Mouse (Mus musculus) naive thymus-derived CD4-positive, alpha-beta T cell, adult 2 months (primary cell): ENCODE results near the gene Osbp.
"Not testable (repeated sequence)": the region's sequence is repeated elsewhere in the genome, so short reads cannot be mapped to it uniquely, and the experiment has no call there.

Experiments
- DNase-seq: peaks from one replicate; pipeline ENCODE4 v3.0.0-alpha.2; 2011; ENCODE audit warnings: low read depth

The Osbp gene

DNA sequence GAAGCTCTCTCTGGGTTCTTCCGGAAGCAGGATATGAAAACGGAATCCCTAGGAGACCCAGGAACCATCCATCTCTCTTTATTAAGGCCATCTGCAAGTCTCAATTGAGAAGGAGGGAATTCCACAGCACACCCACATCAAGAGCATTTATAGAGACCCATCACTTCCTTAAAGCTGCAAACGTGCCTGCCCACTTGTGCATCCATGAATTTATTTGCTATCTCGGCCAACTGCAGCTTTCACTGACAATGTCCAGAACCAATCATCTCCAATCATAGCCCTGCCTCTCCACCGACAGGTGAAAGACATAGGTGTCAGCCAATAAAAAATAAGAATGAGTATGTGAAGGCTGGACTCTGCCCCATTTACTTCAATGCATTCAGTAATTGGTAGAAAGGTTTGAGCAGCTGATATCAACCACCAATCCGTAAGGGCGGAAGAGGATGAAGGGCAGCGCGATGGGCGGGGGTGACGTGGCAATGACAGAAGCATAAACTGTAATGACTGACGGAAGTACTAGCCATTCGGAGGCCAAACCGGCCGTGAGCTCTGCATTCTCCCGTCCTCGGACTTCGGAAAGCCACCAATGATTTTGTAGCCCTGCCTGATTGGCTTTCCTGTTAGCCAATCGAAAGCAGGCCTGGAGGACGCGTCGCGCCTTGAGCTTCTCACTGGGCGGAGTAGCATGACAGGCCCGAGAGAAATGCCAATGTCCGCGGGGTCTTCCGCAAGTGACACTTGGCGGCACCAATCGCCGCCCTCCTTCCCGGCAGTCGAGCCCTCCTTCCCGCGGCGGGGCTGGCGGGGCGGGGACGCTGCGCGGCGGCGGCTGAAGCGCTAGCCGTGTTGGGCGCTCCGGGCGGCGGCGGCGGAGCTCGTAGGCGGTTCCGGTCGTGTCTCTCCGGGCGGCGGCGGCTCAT lies at the start of gene Osbp:
Gene Osbp (plus strand): TSS at position 919 of the 920 bp plus-strand sequence.
- DNase-seq, result peak; percentile 99

- DNase-seq, result no peak
These were observed 43.7 kb upstream of the Osbp start for GRCm38 (mm10) chr19:11922068-11922467.

GRCm38 (mm10) chr19:11922515-11922914 lies 43.2 kb upstream of the Osbp start:
- DNase-seq, result not testable (repeated sequence)

DNA sequence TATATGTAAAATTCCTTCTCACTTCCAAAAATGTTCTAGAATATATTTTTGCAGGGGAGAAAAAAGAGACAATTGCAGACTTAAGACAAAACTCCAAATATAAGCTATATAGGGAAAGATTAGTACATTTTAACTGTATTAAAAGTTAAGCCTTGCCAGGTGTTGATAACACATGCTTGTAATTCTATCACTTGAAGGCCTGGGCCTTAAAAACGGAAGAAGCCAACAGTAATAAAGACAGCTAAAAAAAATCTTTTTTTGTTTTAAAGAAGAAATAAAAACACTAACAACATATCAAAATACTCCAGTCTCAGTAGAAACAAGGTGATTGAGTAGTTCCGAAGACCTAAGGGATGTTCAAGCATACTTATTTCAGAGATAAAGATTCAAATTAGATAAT lies 39.4 kb upstream of the Osbp start:
- no peak for DNase-seq

DNA sequence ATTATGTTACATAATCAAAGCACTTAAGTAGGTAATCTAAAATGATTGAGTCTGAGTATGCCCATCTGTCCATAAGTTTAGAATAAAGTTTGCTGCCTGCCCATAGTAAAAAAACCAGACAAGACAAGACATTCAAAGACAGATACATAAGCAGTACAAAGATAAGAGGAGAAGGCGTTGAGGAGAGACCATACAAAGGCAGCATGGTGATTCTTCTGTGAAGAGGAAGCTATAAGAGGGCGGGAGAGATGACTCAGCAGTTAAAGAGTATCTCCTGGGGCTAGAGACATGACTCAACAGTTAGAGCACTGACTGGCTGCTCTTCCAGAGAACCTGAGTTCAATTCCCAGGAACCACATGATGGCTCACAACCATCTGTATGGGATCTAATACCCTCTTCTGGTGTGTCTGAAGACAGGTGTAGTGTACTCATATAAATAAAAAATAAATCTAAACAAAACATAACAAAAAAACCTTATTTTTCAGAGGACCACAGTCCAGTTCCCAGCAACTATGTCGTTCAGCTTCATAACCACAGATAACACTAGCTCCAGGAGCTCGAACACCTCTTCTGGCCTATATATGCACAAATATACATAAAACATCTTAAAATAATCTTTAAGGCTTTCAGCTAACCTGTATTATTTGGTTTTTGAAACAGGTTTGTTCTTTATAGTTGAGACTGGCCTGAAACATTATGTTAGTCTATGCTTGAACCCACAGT lies 37.6 kb upstream of the Osbp start:
- no peak for DNase-seq

DNA sequence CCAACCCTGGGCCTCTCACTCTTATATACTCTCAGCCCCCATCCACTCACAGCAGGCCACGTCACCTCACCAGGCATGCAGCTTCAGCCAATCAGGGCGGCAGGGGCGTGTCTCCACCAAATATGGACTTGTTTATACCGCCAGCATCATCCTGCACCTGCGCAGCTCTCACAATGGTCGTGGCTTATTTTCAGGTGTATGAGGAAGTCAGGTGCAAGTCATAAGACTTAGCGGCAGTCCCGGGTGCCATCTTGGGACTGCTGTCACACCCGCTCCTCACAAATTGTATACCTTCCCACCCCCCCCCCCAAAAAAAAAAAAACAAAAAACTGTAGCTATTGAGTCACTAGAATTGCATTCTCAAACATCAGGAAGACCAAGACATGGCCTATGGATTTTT lies 19.3 kb upstream of the Osbp start:
- DNase-seq, result not testable (repeated sequence)

GRCm38 (mm10) chr19:11949878-11950277 lies 15.9 kb upstream of the Osbp start:
- no peak for DNase-seq

DNA sequence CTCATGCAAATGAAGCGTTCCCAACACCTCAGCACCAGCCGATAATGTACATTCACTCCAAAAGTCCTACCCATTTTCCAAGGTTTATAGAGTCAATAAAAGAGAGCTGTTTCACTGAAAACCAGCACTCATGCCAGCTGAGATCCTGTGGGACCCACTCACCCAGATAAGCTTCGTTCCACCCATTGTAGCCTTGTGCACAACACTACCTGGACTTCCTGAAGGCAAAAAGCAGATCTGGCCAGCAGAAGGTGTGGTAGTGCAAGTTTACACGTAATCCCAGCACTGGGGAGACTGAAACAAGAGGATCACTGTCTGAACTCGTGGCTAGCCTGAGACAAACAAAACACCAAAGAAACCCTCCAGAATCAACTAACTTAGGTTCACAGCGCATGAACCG lies 15.0 kb upstream of the Osbp start:
- DNase-seq, result no peak

GRCm38 (mm10) chr19:11954206-11954605 lies 11.5 kb upstream of the Osbp start:
- no peak for DNase-seq

GRCm38 (mm10) chr19:11956636-11957035 lies 9.1 kb upstream of the Osbp start:
- no peak for DNase-seq

GRCm38 (mm10) chr19:11957396-11957795 lies 8.3 kb upstream of the Osbp start:
- no peak for DNase-seq

- DNase-seq, result no peak
These were observed 7.9 kb upstream of the Osbp start for GRCm38 (mm10) chr19:11957846-11958245.

GRCm38 (mm10) chr19:11964266-11964665 lies 1.5 kb upstream of the Osbp start:
- no peak for DNase-seq

DNA sequence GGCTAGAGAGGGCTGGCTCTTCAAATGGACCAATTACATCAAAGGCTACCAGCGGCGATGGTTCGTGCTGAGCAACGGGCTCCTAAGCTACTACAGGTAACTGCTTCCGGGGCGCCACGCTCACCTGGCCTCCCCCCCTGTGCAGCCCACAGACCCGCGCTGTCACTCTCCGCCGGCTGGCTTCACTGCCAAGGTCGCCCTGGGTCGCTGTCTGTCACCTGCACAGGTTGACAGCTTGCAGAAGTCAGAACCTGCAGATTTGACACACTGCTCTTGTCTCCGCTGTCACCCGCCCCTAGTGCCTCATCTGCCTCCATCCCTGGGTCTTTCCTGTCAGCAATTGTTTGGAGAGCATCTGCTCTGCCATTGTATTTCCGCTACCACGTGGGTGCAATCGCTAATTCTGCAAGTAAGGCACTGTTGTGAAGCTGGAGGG lies 478 bp downstream of the Osbp start:
- peak; percentile 69 for DNase-seq

- no peak for DNase-seq
These were observed 3.7 kb downstream of the Osbp start for GRCm38 (mm10) chr19:11969155-11970050.

DNA sequence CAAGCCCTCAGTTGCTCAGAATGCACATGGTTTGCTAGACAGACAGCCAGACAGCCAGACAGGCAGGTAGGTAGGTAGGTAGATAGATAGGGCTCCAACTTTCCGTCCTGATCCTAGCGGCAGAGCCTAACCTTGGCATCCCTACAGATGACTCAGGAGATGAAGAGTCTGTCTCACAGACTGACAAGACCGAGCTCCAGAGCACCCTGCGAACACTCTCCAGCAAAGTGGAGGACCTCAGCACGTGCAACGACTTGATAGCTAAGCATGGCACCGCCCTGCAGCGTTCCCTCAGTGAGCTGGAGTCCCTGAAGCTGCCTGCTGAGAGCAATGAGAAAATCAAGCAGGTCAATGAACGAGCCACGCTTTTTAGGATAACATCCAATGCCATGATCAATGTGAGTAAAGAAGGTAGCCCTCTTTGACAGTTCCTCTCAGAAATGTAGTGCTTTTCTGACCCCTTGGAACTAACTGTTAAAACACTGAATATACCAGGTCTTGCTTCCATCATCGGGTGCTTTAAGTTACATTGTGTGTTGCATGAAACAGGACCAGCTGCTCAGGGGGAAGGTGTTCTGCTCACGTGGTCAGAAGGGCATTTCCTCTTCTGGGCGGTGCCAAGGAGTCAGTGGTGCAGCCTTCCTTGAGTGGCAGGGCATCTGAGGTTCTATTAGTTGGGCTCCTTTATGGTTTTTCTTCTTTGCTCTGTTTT lies 7.9 kb downstream of the Osbp start:
- DNase-seq, result no peak

GRCm38 (mm10) chr19:11974223-11974540 lies 8.4 kb downstream of the Osbp start:
- DNase-seq, result no peak

- DNase-seq, result no peak
These were observed 9.9 kb downstream of the Osbp start for GRCm38 (mm10) chr19:11975683-11976082.

DNA sequence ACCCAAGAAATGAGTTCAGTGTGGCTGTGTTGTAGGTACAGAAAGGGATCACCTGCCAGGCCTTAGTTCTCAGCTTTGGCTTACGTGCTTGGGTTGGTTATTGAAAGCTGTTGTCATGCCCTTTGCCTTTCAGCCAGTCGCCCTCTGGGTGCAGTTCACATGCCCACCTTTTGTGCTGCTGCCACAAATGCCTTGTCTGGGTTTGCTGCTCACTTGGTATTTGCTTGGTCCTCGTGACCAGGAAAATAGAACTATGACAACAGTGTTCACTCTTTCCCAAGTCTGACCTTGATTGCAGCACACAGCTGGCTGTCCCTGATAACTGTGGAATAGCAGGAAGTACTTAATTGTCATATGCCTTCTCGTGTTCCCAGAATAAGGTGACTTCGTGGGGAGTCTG lies 11.6 kb downstream of the Osbp start:
- no peak for DNase-seq

DNA sequence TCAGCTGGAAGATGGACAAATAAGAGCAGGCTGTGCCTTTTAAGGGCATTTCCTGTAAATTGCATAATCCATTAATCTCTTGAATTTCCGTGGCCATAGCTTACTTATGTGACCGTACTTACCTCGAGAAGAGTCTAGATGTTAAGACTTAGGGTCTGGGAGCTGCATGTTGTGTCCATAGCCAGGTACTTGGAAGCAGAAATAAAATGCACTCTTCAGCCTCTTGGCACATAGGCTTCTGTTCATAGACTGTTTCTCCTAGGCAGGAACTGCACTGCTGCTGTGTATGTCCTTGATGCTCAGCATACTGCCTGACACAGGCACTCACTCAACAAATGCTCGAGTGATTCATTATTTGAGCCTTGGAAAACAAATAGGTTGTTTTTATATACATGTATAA lies 14.7 kb downstream of the Osbp start:
- DNase-seq, result no peak

- DNase-seq, result not testable (repeated sequence)
These were observed 18.9 kb downstream of the Osbp start for GRCm38 (mm10) chr19:11984614-11985013.

GRCm38 (mm10) chr19:11987841-11988240 lies 22.1 kb downstream of the Osbp start:
- DNase-seq, result no peak
